Mouse (Mus musculus): ENCODE data around the gene Wars2. TPM values are rescaled to one million over a fixed set of nuclear protein-coding genes. Genes with fewer than 3 reads are reported as not detected.
A peak's percentile ranks its signal among the peaks of the same experiment; 100 is the strongest.

Gene Wars2
- polyA plus RNA-seq (2015; fragmentation: Nextera tagmentation; extraction: Ambion mirVana) = 7.9 and 10.2 TPM in 2 replicates

DNA sequence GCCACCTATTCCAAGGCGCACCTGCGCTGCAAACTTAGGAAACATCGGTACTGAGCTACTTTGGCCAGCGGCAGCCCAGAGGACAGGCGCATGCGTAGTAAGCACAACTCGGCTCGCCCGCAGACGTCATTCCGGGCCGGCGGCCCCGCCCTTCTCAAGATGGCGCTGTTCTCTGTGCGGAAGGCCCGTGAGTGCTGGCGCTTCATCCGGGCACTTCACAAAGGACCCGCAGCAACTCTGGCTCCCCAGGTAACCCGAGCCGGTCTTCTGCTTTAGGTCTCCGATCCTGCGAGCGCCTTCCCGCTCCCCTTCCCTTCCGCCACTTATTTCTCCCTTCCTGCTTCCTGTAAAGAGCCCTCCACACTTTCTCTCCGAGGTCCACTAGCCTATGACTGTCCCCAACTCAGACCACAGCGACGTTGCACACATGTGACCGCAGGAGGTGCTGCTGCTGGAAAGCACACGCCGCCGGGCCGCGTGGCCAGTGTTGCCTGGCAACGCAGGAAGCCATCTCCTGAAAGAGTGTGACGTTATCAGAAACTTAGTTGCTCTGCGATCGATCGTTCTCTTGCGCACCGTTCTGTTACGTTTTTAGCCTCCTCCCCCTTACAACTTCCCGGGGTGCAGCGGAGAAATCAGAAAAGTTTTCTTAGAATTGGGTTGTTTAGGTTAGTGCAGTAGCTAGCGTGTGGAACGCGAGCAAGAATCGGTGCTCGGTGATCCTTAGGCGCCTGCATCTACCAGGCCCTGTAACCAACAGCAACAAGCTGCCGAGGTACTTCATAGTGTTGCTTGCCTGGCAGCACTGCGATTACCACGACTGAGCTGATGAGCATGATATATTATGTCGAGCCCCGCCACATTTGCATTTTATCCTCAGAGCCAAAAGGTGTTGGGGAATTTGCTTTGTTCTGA is at the start of gene Wars2:
Wars2 (plus strand) TSS at position 129 of the 915 bp plus-strand sequence.
- WGBS = under 1% methylated on average over 57 of the region's 57 CpGs
- H3K9me3 ChIP-seq = no peaks in the 10 kb centered on the region
- H3K9ac ChIP-seq = peak within 1 kb of the TSS; percentile 20; the same call in 1 of the 2 replicates
- peak within 1 kb of the TSS; percentile 85 for H3K4me2 ChIP-seq
- H3K4me1 ChIP-seq = no peaks in the 10 kb centered on the region
- peak within 1 kb of the TSS; percentile 63 for H3K4me3 ChIP-seq (replicated peaks)
- H3K36me3 ChIP-seq = no peaks in the 10 kb centered on the region
- H3K27ac ChIP-seq = peak within 1 kb of the TSS; percentile 96
- peak; percentile 99 for ATAC-seq (ENCODE audit: insufficient read depth, low FRiP score, low read depth)
- H3K27me3 ChIP-seq (replicated peaks) = no peaks in the 10 kb centered on the region

GRCm38 (mm10) chr3:99096816-99097215 is 44.1 kb upstream of the Wars2 start:
- Histone ChIP-seq H3K27me3 (replicated peaks) (no peaks in the 10 kb centered on the region), H3K4me2 (no peak overlapping the region), H3K27ac (no peak overlapping the region), H3K36me3 (no peaks in the 10 kb centered on the region), H3K9ac (no peak overlapping the region), H3K4me3 (replicated peaks) (no peak overlapping the region), H3K9me3 (no peaks in the 10 kb centered on the region), H3K4me1 (no peaks in the 10 kb centered on the region)
- ATAC-seq (ENCODE audit: insufficient read depth, low FRiP score, low read depth) = no peak
- WGBS = 72% methylated on average over 3 of the region's 3 CpGs

- no peak overlapping the region for H3K4me2 ChIP-seq
- no peak overlapping the region for H3K4me3 ChIP-seq (replicated peaks)
- ATAC-seq (ENCODE audit: insufficient read depth, low FRiP score, low read depth) = no peak
- H3K36me3 ChIP-seq = no peaks in the 10 kb centered on the region
- no peak overlapping the region for H3K27ac ChIP-seq
- no peaks in the 10 kb centered on the region for H3K9me3 ChIP-seq
- WGBS = 61% methylated on average over 9 of the region's 9 CpGs
- no peak overlapping the region for H3K9ac ChIP-seq
- H3K4me1 ChIP-seq = no peaks in the 10 kb centered on the region
- no peaks in the 10 kb centered on the region for H3K27me3 ChIP-seq (replicated peaks)
Measured at GRCm38 (mm10) chr3:99110353-99111213, 30.3 kb upstream of the Wars2 start.

- ATAC-seq (ENCODE audit: insufficient read depth, low FRiP score, low read depth) = no peak
- H3K27me3 ChIP-seq (replicated peaks) = no peaks in the 10 kb centered on the region
- 70% methylated on average over 5 of the region's 5 CpGs for WGBS
- H3K36me3 ChIP-seq = no peaks in the 10 kb centered on the region
- no peaks in the 10 kb centered on the region for H3K4me1 ChIP-seq
- H3K27ac ChIP-seq = no peak overlapping the region
- no peak overlapping the region for H3K4me2 ChIP-seq
- no peak overlapping the region for H3K4me3 ChIP-seq (replicated peaks)
- no peaks in the 10 kb centered on the region for H3K9me3 ChIP-seq
- H3K9ac ChIP-seq = no peak overlapping the region
Measured at GRCm38 (mm10) chr3:99111214-99111608, 29.7 kb upstream of the Wars2 start.

DNA sequence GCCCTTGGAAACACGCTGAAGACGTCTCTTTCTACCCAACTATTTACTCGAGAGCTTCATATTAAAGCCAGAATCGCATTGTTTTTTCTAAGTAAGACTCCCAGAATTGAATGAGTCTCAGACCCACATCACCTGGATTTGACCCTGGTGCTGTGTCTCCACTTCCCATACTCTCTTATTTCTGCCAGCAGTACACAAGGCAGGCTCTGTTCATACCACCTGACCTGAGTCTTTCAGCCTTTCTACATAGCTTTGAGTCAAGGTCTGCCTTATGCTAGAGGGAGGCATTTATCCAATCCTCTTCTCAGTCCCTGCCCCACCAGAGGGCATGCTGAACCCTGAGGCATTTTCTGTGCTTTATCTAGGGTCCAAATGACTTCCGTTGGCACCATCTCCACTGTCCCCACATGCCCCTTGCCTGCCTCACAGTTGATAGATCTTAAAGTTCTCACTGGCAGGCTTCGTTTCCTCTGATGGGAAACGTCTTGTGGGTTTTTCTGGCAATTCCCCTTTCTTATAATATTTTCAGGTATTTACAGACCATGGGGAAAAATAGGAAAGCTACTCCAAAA is 27.5 kb upstream of the Wars2 start:
- no peak for ATAC-seq (ENCODE audit: insufficient read depth, low FRiP score, low read depth)
- Histone ChIP-seq H3K27ac (no peak overlapping the region), H3K36me3 (no peaks in the 10 kb centered on the region), H3K27me3 (replicated peaks) (no peaks in the 10 kb centered on the region), H3K9ac (no peak overlapping the region), H3K9me3 (no peaks in the 10 kb centered on the region), H3K4me1 (no peaks in the 10 kb centered on the region), H3K4me3 (replicated peaks) (no peak overlapping the region), H3K4me2 (no peak overlapping the region)
- WGBS = 79% methylated on average over 7 of the region's 7 CpGs

DNA sequence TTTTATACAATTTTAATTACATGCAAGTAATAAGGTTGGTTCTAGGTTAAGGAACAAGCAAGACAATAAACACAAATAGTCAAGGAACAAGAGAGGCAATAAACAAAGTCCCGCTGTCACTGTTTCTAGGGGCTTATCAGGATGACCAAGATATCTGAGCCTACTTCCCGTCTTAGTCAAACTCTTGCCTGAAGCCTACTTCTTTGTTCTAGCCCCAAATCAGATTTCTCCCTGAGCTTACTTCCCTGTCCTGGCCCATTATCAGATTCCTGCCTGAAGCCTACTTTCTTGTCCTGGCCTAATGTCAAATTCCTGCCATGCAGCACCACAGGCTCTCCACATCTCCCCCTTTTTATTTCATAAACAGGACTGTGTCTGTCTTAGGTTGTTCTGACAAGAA is 19.9 kb upstream of the Wars2 start:
- Histone ChIP-seq H3K4me1 (no peaks in the 10 kb centered on the region), H3K4me3 (replicated peaks) (no peak overlapping the region), H3K36me3 (no peaks in the 10 kb centered on the region), H3K9me3 (no peaks in the 10 kb centered on the region), H3K9ac (no peak overlapping the region), H3K27me3 (replicated peaks) (no peaks in the 10 kb centered on the region), H3K27ac (no peak overlapping the region), H3K4me2 (no peak overlapping the region)
- 39% methylated on average over 2 of the region's 2 CpGs for WGBS
- no peak for ATAC-seq (ENCODE audit: insufficient read depth, low FRiP score, low read depth)

- ATAC-seq (ENCODE audit: insufficient read depth, low FRiP score, low read depth) = no peak
- H3K27me3 ChIP-seq (replicated peaks) = no peaks in the 10 kb centered on the region
- no peaks in the 10 kb centered on the region for H3K36me3 ChIP-seq
- H3K4me3 ChIP-seq (replicated peaks) = no peak overlapping the region
- H3K4me2 ChIP-seq = no peak overlapping the region
- no peak overlapping the region for H3K9ac ChIP-seq
- WGBS = 83% methylated on average over 1 of the region's 1 CpGs
- H3K4me1 ChIP-seq = no peaks in the 10 kb centered on the region
- H3K9me3 ChIP-seq = no peaks in the 10 kb centered on the region
- H3K27ac ChIP-seq = no peak overlapping the region
Measured at GRCm38 (mm10) chr3:99130521-99130920, 10.3 kb upstream of the Wars2 start.

DNA sequence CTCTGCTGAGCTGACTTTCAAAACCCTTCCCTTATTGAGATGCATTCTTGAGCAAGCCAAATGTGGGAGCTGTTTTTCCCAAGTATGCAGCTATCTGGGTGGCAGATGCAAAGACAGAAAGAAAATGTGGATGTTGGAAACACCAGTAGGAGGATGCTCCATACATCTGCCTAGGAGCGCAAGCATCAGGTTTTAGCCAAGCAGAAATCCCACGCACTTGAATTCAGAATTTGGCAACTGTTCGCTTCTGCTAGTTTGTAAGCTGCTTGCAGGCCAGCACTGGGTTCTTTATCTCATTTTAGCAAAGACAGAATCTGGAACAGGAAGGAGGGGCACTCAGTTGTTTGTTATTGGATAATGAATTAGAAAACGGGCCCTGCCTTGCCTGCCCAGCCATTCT is 8.9 kb upstream of the Wars2 start:
- H3K9ac ChIP-seq = no peak overlapping the region
- no peaks in the 10 kb centered on the region for H3K9me3 ChIP-seq
- 76% methylated on average over 4 of the region's 4 CpGs for WGBS
- no peak overlapping the region for H3K4me2 ChIP-seq
- H3K4me3 ChIP-seq (replicated peaks) = no peak overlapping the region
- no peaks in the 10 kb centered on the region for H3K4me1 ChIP-seq
- no peak overlapping the region for H3K27ac ChIP-seq
- no peaks in the 10 kb centered on the region for H3K27me3 ChIP-seq (replicated peaks)
- no peak for ATAC-seq (ENCODE audit: insufficient read depth, low FRiP score, low read depth)
- no peaks in the 10 kb centered on the region for H3K36me3 ChIP-seq

- Histone ChIP-seq H3K9me3 (no peaks in the 10 kb centered on the region), H3K9ac (no peak overlapping the region), H3K27ac (no peak overlapping the region), H3K4me1 (no peaks in the 10 kb centered on the region), H3K4me3 (replicated peaks) (no peak overlapping the region), H3K36me3 (no peaks in the 10 kb centered on the region), H3K4me2 (no peak overlapping the region), H3K27me3 (replicated peaks) (no peaks in the 10 kb centered on the region)
- ATAC-seq (ENCODE audit: insufficient read depth, low FRiP score, low read depth) = no peak
- 88% methylated on average over 4 of the region's 4 CpGs for WGBS
Measured at GRCm38 (mm10) chr3:99133913-99134312, 7.0 kb upstream of the Wars2 start.

GRCm38 (mm10) chr3:99147886-99148285 is 7.0 kb downstream of the Wars2 start:
- WGBS = 64% methylated on average over 3 of the region's 3 CpGs
- Histone ChIP-seq H3K9me3 (no peaks in the 10 kb centered on the region), H3K4me1 (no peaks in the 10 kb centered on the region), H3K9ac (no peak overlapping the region), H3K27me3 (replicated peaks) (no peaks in the 10 kb centered on the region), H3K27ac (no peak overlapping the region), H3K36me3 (no peaks in the 10 kb centered on the region), H3K4me3 (replicated peaks) (no peak overlapping the region), H3K4me2 (no peak overlapping the region)
- no peak for ATAC-seq (ENCODE audit: insufficient read depth, low FRiP score, low read depth)

DNA sequence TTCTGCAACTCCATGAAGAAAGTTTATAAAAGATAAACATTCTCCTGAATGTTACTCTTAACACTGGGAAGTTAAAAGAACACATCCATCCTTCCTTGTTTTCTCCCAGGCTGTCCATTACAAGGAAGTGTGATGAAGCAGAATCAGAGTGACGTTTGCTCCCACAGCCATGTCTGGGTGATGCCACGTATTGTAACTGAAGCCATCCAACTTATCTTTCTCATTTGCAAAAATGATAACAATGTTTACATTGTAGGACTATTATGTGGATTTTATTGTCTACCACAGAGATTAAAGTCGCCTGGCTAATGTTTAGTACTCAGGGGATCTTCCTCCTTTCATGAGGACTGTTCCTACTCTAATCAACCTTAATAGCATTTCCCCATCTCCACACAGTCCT is 8.2 kb downstream of the Wars2 start:
- Histone ChIP-seq H3K4me1 (no peaks in the 10 kb centered on the region), H3K4me3 (replicated peaks) (no peak overlapping the region), H3K4me2 (no peak overlapping the region), H3K27ac (no peak overlapping the region), H3K9me3 (no peaks in the 10 kb centered on the region), H3K9ac (no peak overlapping the region), H3K27me3 (replicated peaks) (no peaks in the 10 kb centered on the region), H3K36me3 (no peaks in the 10 kb centered on the region)
- no peak for ATAC-seq (ENCODE audit: insufficient read depth, low FRiP score, low read depth)
- 33% methylated on average over 3 of the region's 3 CpGs for WGBS

DNA sequence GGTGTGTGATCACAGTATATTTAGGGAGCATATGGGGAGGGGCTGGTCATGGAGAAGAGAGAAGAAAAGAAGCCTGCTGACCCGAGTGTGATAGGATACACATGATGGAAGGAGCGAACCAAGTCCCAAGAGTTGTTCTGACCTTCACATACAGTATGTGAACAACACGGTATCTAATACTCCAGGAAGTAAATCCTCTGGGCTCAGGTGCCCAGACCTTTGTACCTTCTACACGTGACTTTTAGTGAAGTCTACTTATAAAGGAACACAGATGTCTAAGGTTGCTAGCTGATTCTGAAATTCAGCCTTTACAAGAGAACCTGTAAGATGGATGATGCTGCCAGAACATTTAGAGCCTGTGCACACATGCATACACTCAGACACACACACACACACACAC is 15.4 kb downstream of the Wars2 start:
- Histone ChIP-seq H3K36me3 (no peaks in the 10 kb centered on the region), H3K27ac (no peak overlapping the region), H3K4me1 (no peaks in the 10 kb centered on the region), H3K9ac (no peak overlapping the region), H3K4me3 (replicated peaks) (no peak overlapping the region), H3K4me2 (no peak overlapping the region), H3K9me3 (no peaks in the 10 kb centered on the region), H3K27me3 (replicated peaks) (no peaks in the 10 kb centered on the region)
- no peak for ATAC-seq (ENCODE audit: insufficient read depth, low FRiP score, low read depth)
- WGBS = 91% methylated on average over 4 of the region's 4 CpGs
